Mouse (Mus musculus): ENCODE results near the gene Asb2. TPM values are rescaled to one million over a fixed set of nuclear protein-coding genes. Genes with fewer than 3 reads are reported as not detected.

The Asb2 gene
- polyA plus RNA-seq, 1 experiment from 2014 or later = 2.8 TPM

- DNase-seq (ENCODE audit: low spot score) = peak; percentile 87
- H3K9me3 ChIP-seq (ENCODE audit: control insufficient read depth, low read length) = no peaks in the 10 kb centered on the region
- H3K27ac ChIP-seq (ENCODE audit: low read depth, low read length) = peak within 1 kb of the TSS; percentile 72
- no peaks in the 10 kb centered on the region for H3K36me3 ChIP-seq (ENCODE audit: control insufficient read depth, insufficient read depth, low read length)
- H3K27me3 ChIP-seq (replicated peaks; ENCODE audit: control insufficient read depth, insufficient read depth, low read length) = no peaks in the 10 kb centered on the region
- H3K4me3 ChIP-seq (ENCODE audit: low read depth, low read length) = peak within 1 kb of the TSS; percentile 88
- peak within 1 kb of the TSS; percentile 92 for H3K4me2 ChIP-seq
- peak; percentile 91 for ATAC-seq (replicated peaks; ENCODE audit: low FRiP score)
- H3K9ac ChIP-seq (ENCODE audit: low read depth, low read length) = peak within 1 kb of the TSS; percentile 91
- 2% methylated on average over 53 of the region's 58 CpGs for WGBS
- H3K4me1 ChIP-seq (replicated peaks; ENCODE audit: control insufficient read depth, insufficient read depth, low read length) = peaks cover 33% of the 10 kb centered on the region
Observed at GRCm38 (mm10) chr12:103388505-103389347, 32.9 kb upstream of the Asb2 start, which contains the start of gene Otub2. Otub2 (plus strand) TSS chr12:103388682.

GRCm38 (mm10) chr12:103380226-103380625 is 24.4 kb upstream of the Asb2 start:
- ATAC-seq (replicated peaks; ENCODE audit: low FRiP score) (no peak), DNase-seq (ENCODE audit: low spot score) (no peak)
- no peak overlapping the region for H3K4me2 ChIP-seq
- H3K9ac ChIP-seq (ENCODE audit: low read depth, low read length) = no peak overlapping the region
- no peak overlapping the region for H3K27ac ChIP-seq (ENCODE audit: low read depth, low read length)
- no peak overlapping the region for H3K4me3 ChIP-seq (ENCODE audit: low read depth, low read length)
- H3K9me3 ChIP-seq (ENCODE audit: control insufficient read depth, low read length) = no peaks in the 10 kb centered on the region
- H3K27me3 ChIP-seq (replicated peaks; ENCODE audit: control insufficient read depth, insufficient read depth, low read length) = no peaks in the 10 kb centered on the region
- H3K36me3 ChIP-seq (ENCODE audit: control insufficient read depth, insufficient read depth, low read length) = no peaks in the 10 kb centered on the region
- WGBS = 75% methylated on average over 4 of the region's 4 CpGs
- no peaks in the 10 kb centered on the region for H3K4me1 ChIP-seq (replicated peaks; ENCODE audit: control insufficient read depth, insufficient read depth, low read length)

DNA sequence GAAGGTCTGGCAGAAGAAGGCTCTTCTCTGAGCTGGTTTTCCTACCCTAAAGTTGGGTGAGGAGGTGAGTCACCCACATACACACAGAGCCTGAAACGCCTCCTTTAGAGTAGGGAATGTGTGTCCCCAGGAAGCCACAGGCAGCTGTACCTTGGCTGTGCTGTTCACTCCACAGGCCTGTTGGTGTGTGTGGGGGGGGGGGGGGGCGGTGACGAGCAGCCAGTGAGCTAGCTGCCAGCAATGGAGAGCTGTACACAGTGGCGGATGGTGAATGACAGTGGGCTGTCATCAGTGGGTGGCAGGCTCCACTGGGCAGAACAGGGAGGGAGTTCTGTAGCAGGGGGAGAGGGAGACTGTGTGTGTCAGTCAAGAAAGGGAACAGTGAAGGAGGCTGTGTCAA is 21.0 kb upstream of the Asb2 start:
- DNase-seq (ENCODE audit: low spot score) (no peak), ATAC-seq (replicated peaks; ENCODE audit: low FRiP score) (no peak)
- no peaks in the 10 kb centered on the region for H3K27me3 ChIP-seq (replicated peaks; ENCODE audit: control insufficient read depth, insufficient read depth, low read length)
- H3K4me3 ChIP-seq (ENCODE audit: low read depth, low read length) = no peak overlapping the region
- no peaks in the 10 kb centered on the region for H3K9me3 ChIP-seq (ENCODE audit: control insufficient read depth, low read length)
- no peak overlapping the region for H3K9ac ChIP-seq (ENCODE audit: low read depth, low read length)
- peaks cover 14% of the 10 kb centered on the region for H3K4me1 ChIP-seq (replicated peaks; ENCODE audit: control insufficient read depth, insufficient read depth, low read length)
- no peak overlapping the region for H3K27ac ChIP-seq (ENCODE audit: low read depth, low read length)
- no peak overlapping the region for H3K4me2 ChIP-seq
- whole genome bisulfite sequencing = 64% methylated on average over 4 of the region's 4 CpGs
- no peaks in the 10 kb centered on the region for H3K36me3 ChIP-seq (ENCODE audit: control insufficient read depth, insufficient read depth, low read length)

GRCm38 (mm10) chr12:103376124-103376523 is 20.3 kb upstream of the Asb2 start:
- no peaks in the 10 kb centered on the region for H3K36me3 ChIP-seq (ENCODE audit: control insufficient read depth, insufficient read depth, low read length)
- peaks cover 14% of the 10 kb centered on the region for H3K4me1 ChIP-seq (replicated peaks; ENCODE audit: control insufficient read depth, insufficient read depth, low read length)
- 58% methylated on average over 5 of the region's 5 CpGs for WGBS

GRCm38 (mm10) chr12:103373530-103374236 is 17.9 kb upstream of the Asb2 start:
- Histone ChIP-seq H3K4me1 (replicated peaks; ENCODE audit: control insufficient read depth, insufficient read depth, low read length) (peaks cover 14% of the 10 kb centered on the region), H3K4me2 (peak overlapping the region; percentile 21; the same call in 1 of the 2 replicates), H3K9ac (ENCODE audit: low read depth, low read length) (no peak overlapping the region), H3K36me3 (ENCODE audit: control insufficient read depth, insufficient read depth, low read length) (no peaks in the 10 kb centered on the region), H3K27me3 (replicated peaks; ENCODE audit: control insufficient read depth, insufficient read depth, low read length) (0 out of 2 replicates have a peak, but pooled peaks cover 2% of the 10 kb centered on the region), H3K27ac (ENCODE audit: low read depth, low read length) (no peak overlapping the region), H3K9me3 (ENCODE audit: control insufficient read depth, low read length) (no peaks in the 10 kb centered on the region), H3K4me3 (ENCODE audit: low read depth, low read length) (no peak overlapping the region)
- ATAC-seq (replicated peaks; ENCODE audit: low FRiP score) = peak; percentile 86
- no peak for DNase-seq (ENCODE audit: low spot score)
- 48% methylated on average over 8 of the region's 8 CpGs for whole genome bisulfite sequencing

More at GRCm38 (mm10) chr12:103376124-103376523, 20.3 kb upstream of the Asb2 start:
- H3K27ac ChIP-seq (ENCODE audit: low read depth, low read length) = no peak overlapping the region
- no peaks in the 10 kb centered on the region for H3K9me3 ChIP-seq (ENCODE audit: control insufficient read depth, low read length)
- DNase-seq (ENCODE audit: low spot score) (no peak), ATAC-seq (replicated peaks; ENCODE audit: low FRiP score) (no peak)
- no peaks in the 10 kb centered on the region for H3K27me3 ChIP-seq (replicated peaks; ENCODE audit: control insufficient read depth, insufficient read depth, low read length)
- no peak overlapping the region for H3K4me3 ChIP-seq (ENCODE audit: low read depth, low read length)
- no peak overlapping the region for H3K4me2 ChIP-seq
- no peak overlapping the region for H3K9ac ChIP-seq (ENCODE audit: low read depth, low read length)

- no peak overlapping the region for H3K4me2 ChIP-seq
- H3K9me3 ChIP-seq (ENCODE audit: control insufficient read depth, low read length) = no peaks in the 10 kb centered on the region
- WGBS = 25% methylated on average over 6 of the region's 6 CpGs
- peaks cover 20% of the 10 kb centered on the region for H3K4me1 ChIP-seq (replicated peaks; ENCODE audit: control insufficient read depth, insufficient read depth, low read length)
- no peak overlapping the region for H3K27ac ChIP-seq (ENCODE audit: low read depth, low read length)
- ATAC-seq (replicated peaks; ENCODE audit: low FRiP score) (no peak), DNase-seq (ENCODE audit: low spot score) (no peak)
- H3K9ac ChIP-seq (ENCODE audit: low read depth, low read length) = no peak overlapping the region
- H3K36me3 ChIP-seq (ENCODE audit: control insufficient read depth, insufficient read depth, low read length) = no peaks in the 10 kb centered on the region
- H3K4me3 ChIP-seq (ENCODE audit: low read depth, low read length) = no peak overlapping the region
- H3K27me3 ChIP-seq (replicated peaks; ENCODE audit: control insufficient read depth, insufficient read depth, low read length) = 0 out of 2 replicates have a peak, but pooled peaks cover 2% of the 10 kb centered on the region
Observed at GRCm38 (mm10) chr12:103371711-103372110, 15.9 kb upstream of the Asb2 start.

DNA sequence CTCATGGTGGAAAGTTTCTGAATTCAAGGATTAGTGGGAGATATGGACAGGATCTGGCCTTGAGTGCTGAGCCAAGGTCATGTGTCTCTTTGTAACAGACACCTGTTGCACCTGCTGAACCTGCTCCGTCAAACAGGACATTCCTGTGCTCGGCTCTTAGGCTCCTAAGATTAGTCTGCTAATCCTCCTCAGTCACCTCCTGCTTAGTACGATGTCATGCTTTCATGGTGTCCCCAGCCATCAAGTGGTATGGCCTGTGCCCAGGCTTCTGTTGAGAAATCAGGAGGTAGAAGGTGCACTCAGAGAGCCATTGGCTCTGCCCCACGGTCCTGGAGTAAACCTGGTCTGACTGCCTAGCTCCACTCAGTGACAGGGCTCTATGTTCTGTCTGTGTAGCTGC is 15.1 kb upstream of the Asb2 start:
- DNase-seq (ENCODE audit: low spot score) = no peak
- 83% methylated on average over 4 of the region's 4 CpGs for WGBS
- H3K9ac ChIP-seq (ENCODE audit: low read depth, low read length) = no peak overlapping the region
- H3K27me3 ChIP-seq (replicated peaks; ENCODE audit: control insufficient read depth, insufficient read depth, low read length) = 0 out of 2 replicates have a peak, but pooled peaks cover 2% of the 10 kb centered on the region
- H3K4me3 ChIP-seq (ENCODE audit: low read depth, low read length) = no peak overlapping the region
- H3K4me2 ChIP-seq = no peak overlapping the region
- no peak overlapping the region for H3K27ac ChIP-seq (ENCODE audit: low read depth, low read length)
- no peaks in the 10 kb centered on the region for H3K9me3 ChIP-seq (ENCODE audit: control insufficient read depth, low read length)
- ATAC-seq (replicated peaks; ENCODE audit: low FRiP score) = no peak
- H3K4me1 ChIP-seq (replicated peaks; ENCODE audit: control insufficient read depth, insufficient read depth, low read length) = peaks cover 20% of the 10 kb centered on the region
- no peaks in the 10 kb centered on the region for H3K36me3 ChIP-seq (ENCODE audit: control insufficient read depth, insufficient read depth, low read length)

DNA sequence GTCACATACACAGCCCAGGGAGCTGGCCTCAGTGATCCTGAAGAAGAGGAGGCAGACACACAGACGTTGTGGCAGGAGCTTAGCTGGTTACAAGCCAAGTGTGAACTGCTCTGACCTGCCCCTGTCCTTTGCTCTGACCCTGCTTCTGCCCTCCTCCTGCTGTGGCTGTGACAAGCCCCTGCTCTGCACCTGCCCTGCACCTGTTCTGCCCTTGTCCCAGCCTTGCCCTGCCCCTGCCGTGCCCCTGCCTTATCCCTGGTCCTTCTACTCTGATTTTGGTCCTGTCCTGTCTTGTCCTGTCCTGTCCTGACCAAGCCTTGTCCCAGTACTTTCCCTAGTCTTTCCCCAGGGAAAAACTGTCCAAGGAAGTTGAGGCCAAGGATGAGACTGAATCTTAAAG is 13.0 kb upstream of the Asb2 start:
- Histone ChIP-seq H3K27me3 (replicated peaks; ENCODE audit: control insufficient read depth, insufficient read depth, low read length) (0 out of 2 replicates have a peak, but pooled peaks cover 2% of the 10 kb centered on the region), H3K4me3 (ENCODE audit: low read depth, low read length) (no peak overlapping the region), H3K27ac (ENCODE audit: low read depth, low read length) (no peak overlapping the region), H3K9ac (ENCODE audit: low read depth, low read length) (no peak overlapping the region), H3K9me3 (ENCODE audit: control insufficient read depth, low read length) (no peaks in the 10 kb centered on the region), H3K4me1 (replicated peaks; ENCODE audit: control insufficient read depth, insufficient read depth, low read length) (peaks cover 15% of the 10 kb centered on the region), H3K4me2 (no peak overlapping the region), H3K36me3 (ENCODE audit: control insufficient read depth, insufficient read depth, low read length) (no peaks in the 10 kb centered on the region)
- ATAC-seq (replicated peaks; ENCODE audit: low FRiP score) (no peak), DNase-seq (ENCODE audit: low spot score) (no peak)
- 55% methylated on average over 2 of the region's 2 CpGs for WGBS

Data from liver, embryonic 11.5 days (tissue).